Mouse (Mus musculus): ENCODE results near the gene Cnn1.

GRCm38 (mm10) chr9:22138480-22138879, 39.5 kb downstream of the Cnn1 start:
- TF ChIP-seq POLR2A (IDR thresholded peaks at IDR 0.05; ENCODE audit: insufficient read depth, low read length) (no peak), CTCF (IDR thresholded peaks at IDR 0.05; ENCODE audit: low read depth, low read length) (peak; percentile 58), EP300 (IDR thresholded peaks at IDR 0.05; ENCODE audit: insufficient read depth, low read depth, low read length) (no peak)

All from ES-Bruce4 (cell line).